Mouse (Mus musculus) small intestine, adult 2 months (tissue): ENCODE data around the gene Nars2. TPM values are rescaled to one million over a fixed set of nuclear protein-coding genes. Genes with fewer than 3 reads are reported as not detected.

Experiments
- H3K27ac ChIP-seq: fragments of 200-500 bp; 2 replicates; pipeline ENCODE4 v1.5.1; 2012; ENCODE audit warnings: low read depth, low read length, control low read depth, inconsistent platforms; ENCODE audit not compliant: insufficient read depth
- H3K27me3 ChIP-seq: fragments of 200-500 bp; 2 replicates; pipeline ENCODE4 v1.6.1; 2012; ENCODE audit warnings: mild to moderate bottlenecking, moderate library complexity, low read length, inconsistent platforms; ENCODE audit not compliant: control insufficient read depth, insufficient read depth
- H3K36me3 ChIP-seq: fragments of 200-500 bp; 2 replicates; pipeline ENCODE4 v1.6.1; 2012; ENCODE audit warnings: mild to moderate bottlenecking, low read length, control low read depth, inconsistent platforms; ENCODE audit not compliant: control insufficient read depth, insufficient read depth
- H3K4me1 ChIP-seq: fragments of 200-500 bp; 2 replicates; pipeline ENCODE4 v1.6.1; 2012; ENCODE audit warnings: low read length, inconsistent platforms, mixed read lengths; ENCODE audit not compliant: control insufficient read depth, insufficient read depth, insufficient read length
- H3K4me3 ChIP-seq: fragments of 200-500 bp; 2 replicates; pipeline ENCODE4 v1.5.1; 2012; ENCODE audit warnings: low read depth, mild to moderate bottlenecking, control low read depth, inconsistent platforms, low read length, moderate library complexity
- CTCF ChIP-seq: fragments of 200-500 bp; IDR thresholded peaks from 2 replicates; pipeline ENCODE4 v1.5.1; 2012; ENCODE audit warnings: low read depth, mild to moderate bottlenecking, control low read depth, inconsistent platforms, low read length, moderate library complexity, mixed read lengths; ENCODE audit not compliant: insufficient replicate concordance, insufficient read length; ENCODE audit errors: extremely low read depth
- POLR2A ChIP-seq: fragments of 200-500 bp; IDR thresholded peaks from 2 replicates; pipeline ENCODE4 v1.6.1; 2012; ENCODE audit warnings: low read depth, mild to moderate bottlenecking, control low read depth, inconsistent platforms, low read length, moderate library complexity
- WGBS: fragments of 180-500 bp; shearing (Covaris S2); methylation state at CpG from one replicate; pipeline ENCODE4 v1.1.7; 2018; 5-methylcytosine and 5-hydroxymethylcytosine counted together
- polyA plus RNA-seq: library from polyadenylated mRNA; depleted of rRNA; stranded (reverse); fragments of >200 nt; gene quantifications from 2 replicates; pipeline ENCODE4 v1.2.3, GENCODE M21; 2012; rRNA removed

The Nars2 gene
- 0.90 and 1.1 TPM in 2 replicates for polyA plus RNA-seq

DNA sequence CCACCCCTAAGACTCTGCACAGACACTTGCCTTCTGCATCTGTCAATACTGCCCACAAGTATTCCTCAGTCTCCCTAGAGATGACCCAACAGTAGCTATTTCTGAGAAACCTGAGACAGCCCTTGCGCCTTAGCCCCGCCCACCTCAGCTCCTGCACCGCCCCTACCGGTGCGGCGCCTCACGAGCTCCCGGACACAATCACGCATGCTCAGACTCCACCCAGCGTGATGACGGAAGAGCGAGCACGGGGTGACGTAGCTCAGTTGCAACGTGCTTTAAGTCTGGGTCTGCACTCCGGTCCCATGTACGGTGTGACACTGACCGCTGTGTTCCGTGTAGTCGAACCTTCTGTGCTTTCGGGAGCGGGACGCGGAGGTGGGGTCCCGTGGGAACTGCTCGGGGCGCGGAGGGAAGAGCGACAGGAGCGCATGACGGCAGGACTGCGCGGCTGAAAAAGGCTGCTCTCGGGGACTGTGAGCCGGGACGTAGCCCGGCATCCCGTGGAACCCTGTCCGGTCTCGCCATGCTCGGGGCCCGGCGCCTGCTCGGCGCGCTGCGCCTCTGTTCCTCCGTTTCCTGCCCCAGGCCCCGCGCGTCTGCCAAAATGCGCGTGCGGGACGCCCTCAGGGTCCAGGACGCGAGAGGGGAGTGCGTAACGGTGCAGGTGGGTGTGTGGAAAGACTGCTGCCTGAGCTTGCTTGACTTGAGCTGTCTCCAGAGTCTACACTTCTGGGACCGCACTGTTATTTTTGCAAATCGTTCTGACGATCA is at the start of gene Nars2:
Gene Nars2 (plus strand): TSS at position 225 of the 771 bp plus-strand sequence.
- under 1% methylated on average over 62 of the region's 62 CpGs for WGBS
- peak within 1 kb of the TSS; percentile 85 for H3K27ac ChIP-seq
- no peaks in the 10 kb centered on the region; the same call in 1 of the 2 replicates for H3K36me3 ChIP-seq
- TF ChIP-seq CTCF (peak; percentile 30; the same call in 1 of the 2 replicates), POLR2A (peak; percentile 84)
- peaks cover 2% of the 10 kb centered on the region; the same call in 1 of the 2 replicates for H3K4me1 ChIP-seq
- H3K4me3 ChIP-seq, result peak within 1 kb of the TSS; percentile 92
- H3K27me3 ChIP-seq, result no peaks in the 10 kb centered on the region

DNA sequence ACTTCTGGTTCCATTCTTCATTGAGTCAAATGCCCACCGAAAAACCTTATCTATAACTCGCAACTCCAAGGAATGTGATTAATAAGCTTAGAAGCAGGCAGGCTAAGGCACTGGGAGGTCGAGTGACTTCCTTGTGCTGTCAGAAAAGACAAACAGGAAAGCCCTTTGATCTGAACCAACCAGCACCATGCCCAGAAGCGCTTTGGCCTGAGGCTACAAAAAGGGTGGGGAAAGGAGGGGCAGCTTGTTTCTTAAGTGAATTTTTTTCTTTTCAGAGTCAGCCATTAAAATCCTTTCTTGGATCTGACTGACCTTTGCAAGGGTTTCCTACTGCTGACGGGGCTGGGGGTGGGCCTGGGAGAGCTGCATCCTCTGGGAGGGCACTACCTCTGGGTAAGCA is 49.1 kb upstream of the Nars2 start:
- Histone ChIP-seq H3K27ac (no peak overlapping the region), H3K4me1 (0 out of 2 replicates have a peak, but pooled peaks cover 2% of the 10 kb centered on the region), H3K27me3 (no peaks in the 10 kb centered on the region), H3K36me3 (no peaks in the 10 kb centered on the region), H3K4me3 (no peak overlapping the region)
- WGBS, result 23% methylated on average over 5 of the region's 5 CpGs
- TF ChIP-seq POLR2A, result no peak
- no peak for TF ChIP-seq CTCF

DNA sequence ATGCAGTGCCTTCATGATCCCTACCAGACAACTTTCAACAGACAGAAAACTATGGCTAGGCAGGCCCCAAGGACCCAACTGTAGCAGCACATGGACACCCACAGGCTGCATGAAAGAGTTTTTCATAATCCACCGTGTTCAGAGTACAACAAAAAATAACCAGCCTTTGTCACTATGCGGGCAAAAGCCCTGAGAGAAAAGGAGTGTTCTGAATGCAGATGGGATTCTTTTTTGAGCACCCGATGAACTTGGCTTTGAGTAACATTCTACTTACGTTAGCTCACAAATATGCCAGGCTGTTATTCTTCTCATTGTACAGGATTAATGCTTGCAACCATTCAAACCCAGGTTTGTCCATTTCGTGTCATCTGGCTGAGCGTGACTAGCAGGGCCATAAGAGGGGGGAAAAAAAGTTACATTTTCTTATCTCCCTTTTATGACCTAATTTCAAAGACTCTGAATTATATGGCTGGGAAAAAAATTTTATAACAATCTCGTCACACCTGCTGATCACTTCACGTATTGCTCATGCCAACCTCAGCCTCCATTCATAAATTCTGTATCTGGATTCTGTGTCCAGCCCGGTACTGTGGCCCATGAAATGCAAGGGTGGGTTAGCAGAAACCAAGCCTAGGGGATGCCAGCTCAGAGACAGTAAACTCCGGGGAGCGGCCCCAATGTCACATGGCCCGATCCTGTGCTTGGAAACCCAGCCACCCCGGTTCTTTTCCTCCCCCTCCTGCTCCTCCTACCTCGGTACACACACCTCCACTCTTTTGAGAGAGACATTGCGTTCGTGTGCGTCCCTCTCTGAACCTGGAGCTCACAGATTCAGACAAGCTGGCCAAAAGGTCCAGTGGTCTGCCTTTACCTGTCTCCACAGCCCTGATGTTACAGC is 48.0 kb upstream of the Nars2 start:
- WGBS, result 37% methylated on average over 17 of the region's 17 CpGs

DNA sequence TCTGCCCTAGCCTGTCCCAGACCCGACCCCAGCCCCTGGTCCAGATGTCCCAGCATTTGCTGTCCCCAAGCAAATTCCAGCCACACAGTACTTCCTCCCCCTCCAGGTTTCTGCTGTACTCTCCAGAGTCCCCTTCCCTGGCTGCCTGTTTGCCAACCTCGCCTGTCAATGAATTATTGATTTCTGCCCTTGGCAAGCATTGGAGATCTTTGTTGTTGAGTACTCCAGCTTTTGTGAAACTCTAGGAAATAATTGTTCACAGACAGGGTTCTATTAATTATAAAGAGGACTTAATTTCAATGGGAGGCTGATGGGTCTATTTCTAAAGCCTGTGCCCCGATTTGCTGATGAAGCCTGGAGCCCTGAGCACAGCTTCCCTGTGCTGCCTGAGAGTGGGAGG is 46.9 kb upstream of the Nars2 start:
- H3K27ac ChIP-seq, result no peak overlapping the region
- no peaks in the 10 kb centered on the region for H3K27me3 ChIP-seq
- H3K4me3 ChIP-seq, result no peak overlapping the region
- 25% methylated on average over 3 of the region's 3 CpGs for WGBS
- H3K36me3 ChIP-seq, result no peaks in the 10 kb centered on the region
- H3K4me1 ChIP-seq, result 0 out of 2 replicates have a peak, but pooled peaks cover 2% of the 10 kb centered on the region
- TF ChIP-seq POLR2A (no peak), CTCF (no peak)

More for the DNA sequence above, 48.0 kb upstream of the Nars2 start:
- H3K4me3 ChIP-seq, result no peak overlapping the region
- no peak for TF ChIP-seq CTCF
- no peak for TF ChIP-seq POLR2A
- H3K36me3 ChIP-seq, result no peaks in the 10 kb centered on the region
- no peak overlapping the region for H3K27ac ChIP-seq
- H3K4me1 ChIP-seq, result 0 out of 2 replicates have a peak, but pooled peaks cover 2% of the 10 kb centered on the region
- H3K27me3 ChIP-seq, result no peaks in the 10 kb centered on the region

DNA sequence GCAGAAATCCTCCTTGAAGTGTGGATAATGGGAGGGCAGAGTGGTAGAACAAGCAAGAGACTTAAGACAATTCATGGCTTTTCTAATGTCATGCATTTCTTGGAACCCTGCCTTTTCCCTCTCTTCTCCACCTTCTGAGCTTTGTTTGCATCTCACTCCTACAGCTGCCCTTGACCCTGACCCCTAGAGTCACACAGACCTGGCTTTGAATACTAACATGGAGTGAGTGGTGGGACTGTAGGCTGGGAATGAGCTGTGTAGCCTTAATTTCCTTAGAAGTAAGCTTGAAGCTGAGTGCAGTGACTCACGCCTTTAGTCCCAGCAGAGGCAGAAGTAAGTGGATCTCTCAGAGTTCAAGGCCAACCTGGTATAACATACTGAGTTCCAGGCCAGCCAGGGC is 46.4 kb upstream of the Nars2 start:
- no peak overlapping the region for H3K27ac ChIP-seq
- H3K27me3 ChIP-seq, result no peaks in the 10 kb centered on the region
- no peaks in the 10 kb centered on the region for H3K36me3 ChIP-seq
- no peak overlapping the region for H3K4me3 ChIP-seq
- no peak for TF ChIP-seq POLR2A
- no peak for TF ChIP-seq CTCF
- 0 out of 2 replicates have a peak, but pooled peaks cover 2% of the 10 kb centered on the region for H3K4me1 ChIP-seq
- WGBS, result 88% methylated on average over 1 of the region's 1 CpGs

DNA sequence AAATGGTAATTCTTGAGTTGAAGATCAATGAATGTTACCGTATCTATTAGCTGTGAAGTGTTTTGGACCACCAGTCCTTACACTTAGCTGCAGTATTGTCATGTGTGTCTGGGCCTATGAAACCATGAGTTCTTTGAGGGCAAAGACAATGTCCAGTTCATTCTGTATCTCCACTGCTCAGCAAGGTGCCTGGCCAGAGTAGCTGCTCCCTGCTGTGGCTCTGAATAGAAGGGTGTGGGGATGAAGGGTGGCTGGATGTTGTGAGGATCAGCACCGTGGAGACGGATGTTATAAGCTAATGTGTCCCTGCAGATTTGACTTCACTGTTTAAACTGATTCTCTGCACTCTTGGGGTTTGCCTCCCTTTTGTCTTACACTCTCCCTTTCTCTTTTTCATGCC is 45.9 kb upstream of the Nars2 start:
- no peaks in the 10 kb centered on the region for H3K36me3 ChIP-seq
- no peak overlapping the region for H3K4me3 ChIP-seq
- TF ChIP-seq CTCF, result no peak
- no peak for TF ChIP-seq POLR2A
- no peak overlapping the region for H3K27ac ChIP-seq
- 94% methylated on average over 3 of the region's 3 CpGs for WGBS
- H3K4me1 ChIP-seq, result 0 out of 2 replicates have a peak, but pooled peaks cover 2% of the 10 kb centered on the region
- H3K27me3 ChIP-seq, result no peaks in the 10 kb centered on the region

DNA sequence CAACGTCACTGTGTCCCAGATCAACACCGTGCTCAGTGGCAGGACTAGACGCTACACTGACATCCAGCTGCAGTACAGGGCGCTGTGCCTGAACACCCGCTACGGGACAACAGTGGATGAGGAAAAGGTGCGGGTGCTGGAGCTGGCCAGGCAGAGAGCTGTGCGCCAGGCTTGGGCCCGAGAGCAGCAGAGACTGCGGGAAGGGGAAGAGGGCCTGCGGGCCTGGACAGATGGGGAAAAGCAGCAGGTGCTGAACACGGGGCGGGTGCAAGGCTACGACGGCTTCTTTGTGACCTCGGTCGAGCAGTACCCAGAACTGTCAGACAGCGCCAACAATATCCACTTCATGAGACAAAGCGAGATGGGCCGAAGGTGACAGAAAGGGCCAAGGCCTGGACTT is 45.1 kb upstream of the Nars2 start:
- WGBS, result 92% methylated on average over 20 of the region's 20 CpGs
- TF ChIP-seq CTCF, result no peak
- no peak for TF ChIP-seq POLR2A
- H3K27ac ChIP-seq, result no peak overlapping the region

More for the DNA sequence above, 45.1 kb upstream of the Nars2 start:
- Histone ChIP-seq H3K4me1 (0 out of 2 replicates have a peak, but pooled peaks cover 2% of the 10 kb centered on the region), H3K27me3 (no peaks in the 10 kb centered on the region), H3K4me3 (no peak overlapping the region), H3K36me3 (no peaks in the 10 kb centered on the region)
